Mouse (Mus musculus): ENCODE data around the gene Ccdc24.

DNA sequence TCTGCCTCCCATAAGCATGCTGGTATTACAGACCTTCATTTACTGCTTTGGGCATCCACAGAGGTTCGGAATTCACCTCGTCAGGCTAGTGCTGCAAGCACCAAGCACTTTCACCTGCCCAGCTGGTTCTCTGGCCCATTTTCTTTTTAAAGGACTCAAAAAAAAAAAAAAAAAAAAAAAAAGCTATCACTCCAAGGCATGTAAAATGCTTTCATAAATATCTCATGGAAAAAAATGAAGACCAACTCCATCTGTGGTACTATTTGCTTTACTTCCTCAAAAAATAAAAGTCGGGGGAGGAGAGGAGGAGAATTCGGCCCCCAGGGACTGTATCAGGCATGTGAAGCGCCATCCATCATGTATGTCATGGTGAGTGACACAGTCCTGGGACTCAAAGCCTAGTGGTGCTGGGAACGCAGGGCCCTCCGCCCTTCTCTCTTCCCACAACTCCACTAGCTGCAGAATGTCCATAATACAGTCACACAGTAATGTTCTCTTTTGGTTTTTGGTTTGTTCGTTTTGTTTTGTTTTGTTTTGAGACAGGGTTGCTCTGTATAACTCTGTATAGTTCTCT is 43.7 kb downstream of the Ccdc24 start:
- TF ChIP-seq POLR2A (IDR thresholded peaks at IDR 0.05; ENCODE audit: control insufficient read depth, extremely low read depth, insufficient read depth, low read length, poor library complexity) (no peak), CTCF (IDR thresholded peaks at IDR 0.05; ENCODE audit: borderline replicate concordance, control insufficient read depth, extremely low read depth, insufficient read depth, low read length, poor library complexity) (no peak)

All from thymus, adult 2 months (tissue).